Mouse (Mus musculus) liver, embryonic 14.5 days (tissue): ENCODE measurements around the gene Btc.

ENCODE experiments used
- CTCF ChIP-seq: IDR thresholded peaks from 2 replicates; pipeline ENCODE4 v1.5.1; 2016; ENCODE audit warnings: antibody characterized with exemption, low read depth, control low read depth
- EP300 ChIP-seq: IDR thresholded peaks from 2 replicates; pipeline ENCODE4 v1.6.1; 2016; ENCODE audit warnings: antibody characterized with exemption, low read depth

GRCm38 (mm10) chr5:91352645-91353044 lies 50.1 kb downstream of the Btc start:
- TF ChIP-seq CTCF (no peak), EP300 (no peak)
